Mouse (Mus musculus) ES-CJ7 (cell line): ENCODE data around the gene D230025D16Rik.

Experiments used
- DNase-seq: peaks from one replicate; pipeline ENCODE4 v3.0.0; 2011; ENCODE audit warnings: low read depth, low spot score

The D230025D16Rik gene

DNA sequence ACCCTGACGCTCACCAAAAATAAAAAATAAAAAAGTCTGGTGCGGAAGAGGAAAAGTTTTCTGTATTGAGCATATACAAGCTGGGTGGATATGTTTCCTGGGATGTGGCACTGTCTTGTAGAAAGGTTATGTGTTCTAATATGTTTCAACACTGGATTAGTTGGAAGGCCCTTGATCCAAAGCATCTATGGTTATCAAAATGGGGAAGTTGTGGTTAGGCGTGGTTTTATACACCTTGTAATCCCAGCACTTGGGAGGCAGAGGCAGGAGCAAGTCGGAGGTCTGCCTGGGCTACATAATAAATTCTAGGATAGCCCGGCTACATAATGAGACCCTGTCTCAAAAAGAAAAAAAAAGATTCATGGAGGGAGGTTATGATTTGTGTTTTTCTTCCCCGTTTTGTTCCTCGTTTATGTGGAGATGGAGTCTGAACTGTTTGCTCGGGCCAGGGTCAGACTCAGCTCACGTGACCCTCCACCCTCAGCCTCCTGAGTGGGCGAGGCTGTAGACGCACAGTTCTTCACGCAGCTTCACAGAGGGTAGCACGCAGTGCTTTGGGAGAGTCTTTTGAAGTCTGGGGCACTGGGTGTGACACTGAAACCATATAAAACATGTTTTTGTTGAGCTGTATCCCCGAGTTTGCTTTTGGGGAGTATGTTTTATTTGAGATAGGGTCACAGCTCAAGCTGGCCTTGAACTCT, 12.6 kb downstream of the D230025D16Rik start:
- DNase-seq: no peak

GRCm38 (mm10) chr8:105241016-105241415, 16.1 kb downstream of the D230025D16Rik start:
- no peak for DNase-seq

- DNase-seq: no peak
These were observed 27.0 kb downstream of the D230025D16Rik start for GRCm38 (mm10) chr8:105251954-105252353.

DNA sequence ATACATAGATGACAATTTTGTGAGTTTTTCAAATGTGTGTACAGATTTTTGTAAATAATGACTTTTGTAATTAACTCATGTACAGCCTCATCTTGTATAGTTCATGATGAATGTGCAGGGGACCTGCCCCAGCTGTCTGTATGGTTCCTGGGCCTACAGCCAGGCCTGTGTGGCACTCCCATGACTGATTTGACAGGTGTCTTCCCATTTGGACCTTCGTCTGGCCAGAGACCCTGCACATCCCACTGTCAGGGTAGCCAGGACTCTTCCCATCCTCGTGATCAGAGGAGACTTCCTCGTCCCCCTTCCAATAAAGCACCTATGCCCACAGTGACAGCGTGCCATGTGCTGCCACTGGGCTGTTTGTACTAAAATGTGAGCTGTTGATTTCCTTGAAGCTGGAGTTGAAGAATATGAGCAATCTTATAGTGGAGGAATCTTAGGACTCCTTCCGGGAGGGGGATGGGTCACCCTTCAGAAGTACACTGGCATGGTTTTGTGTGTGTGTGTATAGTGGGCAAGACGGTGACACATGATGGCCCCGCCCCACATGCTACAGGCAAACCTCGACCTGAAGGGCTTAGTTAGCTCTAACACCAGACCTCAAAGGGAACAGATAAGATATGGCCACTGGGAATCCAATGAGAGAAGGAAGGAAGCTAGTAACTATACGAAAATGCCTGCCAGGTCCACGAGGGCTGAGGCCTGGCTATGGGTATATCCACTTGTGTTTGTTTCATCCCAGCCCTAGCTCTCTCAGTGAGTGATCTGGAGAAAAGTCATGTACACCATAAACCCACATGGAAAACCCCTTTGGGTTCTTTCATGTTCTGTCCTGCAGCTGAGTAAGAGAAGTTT, 28.0 kb downstream of the D230025D16Rik start:
- no peak for DNase-seq

DNA sequence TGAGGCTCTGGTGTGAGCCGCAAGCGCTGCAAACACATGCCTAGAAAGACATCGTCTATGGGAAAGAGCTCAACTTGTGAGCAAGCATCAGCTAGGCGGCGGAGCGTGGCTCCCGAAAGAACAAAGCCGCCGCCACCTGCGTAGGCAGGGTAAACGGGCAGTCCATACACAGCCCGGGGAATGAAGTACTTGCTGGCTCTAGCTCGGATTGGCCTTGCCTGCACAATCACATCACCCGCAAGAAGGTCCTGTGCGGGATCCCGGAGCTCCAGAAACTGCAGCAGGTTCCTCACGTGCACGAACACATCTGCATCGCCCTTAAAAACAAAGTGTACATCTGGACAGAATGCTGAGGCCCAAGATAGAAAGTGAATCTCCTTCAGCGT, 28.8 kb downstream of the D230025D16Rik start:
- DNase-seq: no peak

DNA sequence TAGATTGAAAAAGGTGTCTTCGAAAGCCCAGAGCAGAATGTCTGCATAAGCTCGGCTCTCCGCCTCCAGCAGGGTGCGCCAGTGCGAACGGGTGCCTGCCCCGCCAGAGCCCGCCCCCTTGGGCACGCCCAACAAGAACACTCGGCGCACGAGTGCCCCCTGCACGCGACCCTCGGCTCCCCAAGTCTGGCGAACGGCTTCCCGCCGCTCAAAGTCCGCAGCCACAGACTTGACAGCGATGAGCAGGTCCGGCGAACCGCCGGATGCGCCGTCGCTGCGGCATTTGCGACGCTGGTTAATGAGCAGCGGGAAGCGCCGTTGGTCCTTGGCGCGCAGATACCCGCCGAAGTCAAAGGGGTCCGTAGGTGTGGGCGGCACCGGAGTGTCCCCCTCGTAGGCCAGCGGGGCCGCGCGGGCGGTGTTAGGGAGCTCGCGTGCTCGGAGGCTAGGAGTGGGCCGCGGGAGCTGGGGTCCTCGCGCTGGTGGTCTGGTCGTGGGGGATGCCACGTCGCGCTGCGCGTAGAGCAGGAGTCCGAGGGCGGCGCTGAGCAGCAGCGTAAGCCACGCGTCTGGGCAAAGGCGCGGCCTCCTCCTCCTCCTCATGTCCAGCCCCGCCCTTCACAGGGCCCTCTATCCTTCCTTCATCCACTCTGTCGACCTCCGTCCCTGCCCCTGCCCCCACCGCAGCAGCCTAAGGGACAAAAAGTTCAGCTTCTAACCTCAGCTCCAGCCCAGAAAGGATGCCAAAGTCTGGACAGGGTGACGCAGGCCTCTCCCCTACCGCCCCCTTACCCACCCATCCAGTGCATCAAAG, 29.4 kb downstream of the D230025D16Rik start:
- DNase-seq: peak; percentile 95

- DNase-seq: peak; percentile 77
These were observed 30.0 kb downstream of the D230025D16Rik start, which contains the start of gene B3gnt9 for GRCm38 (mm10) chr8:105254966-105255350. Gene B3gnt9 (minus strand): TSS chr8:105255153.

DNA sequence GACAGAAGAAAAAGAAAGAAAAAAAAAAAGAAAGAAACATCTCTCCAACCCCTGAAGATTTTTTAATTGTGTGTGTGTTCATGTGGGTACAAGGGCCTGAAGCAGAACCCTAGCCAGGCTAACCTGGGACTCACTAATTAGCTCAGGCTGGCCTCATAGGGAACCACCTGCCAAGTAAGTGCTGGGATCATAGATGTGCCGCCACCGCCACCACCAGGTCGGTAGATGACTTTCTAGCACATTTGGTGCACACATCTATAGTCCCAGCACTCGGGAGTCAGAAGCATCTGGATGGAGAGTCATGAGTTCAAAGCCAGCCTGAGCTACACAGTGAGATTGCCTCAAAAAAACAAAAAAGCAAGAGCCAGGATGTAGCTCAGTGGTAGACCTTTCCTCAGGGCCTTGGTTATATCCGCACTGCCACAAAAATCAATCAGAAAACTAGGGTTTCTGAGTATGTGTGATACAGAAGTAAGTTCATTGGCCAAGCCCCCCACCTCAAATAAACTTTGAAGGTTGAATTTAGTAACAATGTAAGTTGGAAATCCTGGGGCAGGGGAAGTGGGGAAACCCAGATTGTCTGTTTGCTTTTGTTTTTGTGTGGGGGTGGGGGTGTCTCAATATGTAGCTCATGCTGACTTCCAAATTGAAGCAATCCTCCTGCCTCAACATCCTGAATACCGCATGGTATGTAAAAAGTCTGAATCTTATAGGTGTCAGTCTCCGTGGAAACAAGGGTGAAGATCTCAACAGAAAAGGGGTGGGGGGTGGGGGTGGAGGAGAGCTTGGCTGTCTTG, 32.6 kb downstream of the D230025D16Rik start:
- peak; percentile 61 for DNase-seq

- DNase-seq: peak; percentile 61
These were observed 34.2 kb downstream of the D230025D16Rik start for GRCm38 (mm10) chr8:105258911-105259720.

GRCm38 (mm10) chr8:105259721-105260320, 34.9 kb downstream of the D230025D16Rik start:
- peak; percentile 81 for DNase-seq

- DNase-seq: no peak
These were observed 35.6 kb downstream of the D230025D16Rik start for GRCm38 (mm10) chr8:105260371-105261099.

DNA sequence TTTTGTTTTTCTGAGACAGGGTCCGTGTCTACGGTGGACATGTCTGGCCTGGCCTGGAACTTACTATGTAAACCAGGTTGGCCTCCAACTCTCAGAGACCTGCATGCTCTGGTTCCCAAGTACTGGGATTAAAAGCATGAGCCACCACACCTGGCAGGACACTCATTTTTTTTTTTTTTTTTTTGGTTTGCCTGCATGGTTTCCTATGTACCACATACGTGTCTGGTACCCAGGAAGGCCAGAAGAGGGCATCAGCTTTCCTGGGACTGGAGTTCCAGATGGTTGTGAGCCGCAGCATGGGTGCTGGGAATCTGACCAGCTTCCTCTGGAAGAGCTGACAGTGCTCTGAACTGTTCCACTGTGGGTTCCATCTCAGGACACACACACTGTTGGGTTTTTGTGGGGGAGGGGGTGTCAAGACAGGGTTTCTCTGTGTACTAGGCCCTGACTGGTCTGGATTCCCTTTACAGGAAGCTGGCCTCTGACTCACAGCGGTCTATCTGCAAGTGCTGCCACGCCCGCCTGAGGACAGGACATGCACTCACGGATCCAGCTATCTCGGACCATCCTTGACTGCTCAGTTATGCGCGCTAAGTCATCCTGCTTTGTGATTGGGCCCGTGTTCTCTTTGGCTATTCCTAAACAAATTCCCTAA, 36.5 kb downstream of the D230025D16Rik start:
- peak; percentile 71 for DNase-seq

DNA sequence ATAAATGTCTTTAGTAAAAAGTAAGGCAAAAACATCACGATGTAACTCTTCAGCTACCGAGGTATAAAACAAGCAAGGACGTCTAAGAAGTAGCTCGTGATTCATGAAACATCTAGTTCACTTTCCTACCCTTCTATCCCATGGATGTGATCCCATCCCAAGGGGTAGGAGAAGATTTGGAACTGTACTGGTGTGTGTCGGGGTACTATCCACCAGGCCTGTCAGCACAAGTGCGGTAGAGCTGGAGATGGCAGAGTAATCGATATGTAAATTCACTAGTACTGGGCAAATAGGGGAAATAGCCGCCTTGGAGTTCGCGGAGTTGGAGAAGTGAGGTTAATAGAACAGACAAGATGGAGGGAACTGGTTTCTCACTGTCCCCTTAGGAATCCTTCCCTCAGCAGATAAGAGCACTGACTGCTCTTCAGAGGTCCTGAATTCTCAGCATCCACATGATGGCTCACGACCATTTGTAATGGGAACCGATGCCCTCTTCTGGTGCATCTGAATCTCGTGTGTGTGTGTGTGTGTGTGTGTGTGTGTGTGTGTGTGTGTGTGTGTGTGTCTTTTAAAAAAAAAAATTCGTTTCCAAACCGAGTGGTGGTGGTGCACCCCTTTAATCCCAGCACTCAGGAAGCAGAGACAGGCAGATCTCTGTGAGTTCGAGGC, 38.4 kb downstream of the D230025D16Rik start:
- DNase-seq: no peak

DNA sequence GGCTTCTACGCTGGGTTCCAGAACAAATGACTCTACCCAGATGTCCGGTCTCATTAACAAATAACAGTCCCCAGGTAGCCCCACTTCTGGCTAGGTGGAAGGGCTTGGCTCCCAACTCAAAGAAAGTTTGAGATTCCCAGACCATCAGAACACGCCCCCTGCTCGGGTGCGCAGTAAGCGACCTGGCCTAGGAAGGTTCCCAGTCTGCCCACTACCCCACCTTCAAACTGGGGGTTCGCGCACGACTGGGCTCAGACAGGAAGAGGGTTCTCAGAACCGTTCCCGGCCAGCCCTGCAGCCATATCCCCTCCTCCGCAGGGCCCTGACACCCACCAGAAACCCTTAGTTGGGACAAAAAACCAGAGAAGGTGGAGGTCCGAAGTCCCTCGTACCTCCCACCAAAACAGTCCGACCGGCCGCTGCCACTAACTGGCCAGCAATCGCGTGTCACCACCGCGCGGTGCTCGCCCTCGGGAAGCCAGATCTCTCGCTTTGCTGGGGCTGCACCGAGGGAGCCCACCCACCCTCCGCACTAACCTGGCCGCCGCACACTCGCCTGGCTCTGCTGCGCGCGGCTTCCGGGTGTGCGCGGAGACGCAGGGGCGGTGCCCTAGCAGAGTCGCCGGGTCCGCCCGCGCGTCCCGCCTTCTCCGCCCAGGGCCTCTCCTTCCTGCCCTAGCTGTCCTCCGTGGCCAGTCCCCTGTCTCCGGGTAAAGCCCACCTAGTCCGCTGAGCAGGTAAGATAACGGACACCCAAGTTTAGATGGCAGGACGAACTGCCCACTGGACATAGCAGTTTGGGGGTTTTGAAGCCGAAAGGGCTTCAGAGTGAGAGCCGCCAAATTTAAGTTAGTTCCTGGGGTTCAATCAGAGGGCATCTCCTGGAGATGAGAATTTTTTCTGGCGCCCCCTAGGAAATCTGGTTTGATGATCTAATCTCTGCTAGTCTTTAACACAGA, 39.4 kb downstream of the D230025D16Rik start, which contains the start of the genes Tradd and Fbxl8:
Gene Tradd, minus strand, starts transcription at position 586 of the 959 bp plus-strand sequence.
Gene Fbxl8, plus strand, starts transcription at position 625 of the 959 bp plus-strand sequence.
- DNase-seq: no peak

DNA sequence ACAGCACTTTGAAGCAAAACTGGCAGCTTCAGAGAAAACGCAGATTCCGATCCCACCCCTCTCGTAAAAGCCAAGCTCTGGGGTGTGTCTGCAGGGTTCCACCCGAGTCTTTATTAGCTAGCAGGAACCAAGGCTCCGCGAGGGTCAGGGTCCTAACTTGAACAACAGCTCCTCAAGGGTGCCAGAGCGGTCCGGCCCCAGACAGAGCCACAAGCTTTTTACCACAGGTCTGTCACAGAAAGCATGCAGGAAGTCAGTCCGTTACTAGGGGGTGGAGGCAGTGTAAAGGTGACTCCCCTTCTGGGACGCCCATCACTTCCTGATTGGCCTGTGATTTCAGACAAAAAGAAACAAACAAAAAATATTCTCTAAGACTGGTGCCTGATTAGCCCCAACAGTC, 40.2 kb downstream of the D230025D16Rik start:
- no peak for DNase-seq

DNA sequence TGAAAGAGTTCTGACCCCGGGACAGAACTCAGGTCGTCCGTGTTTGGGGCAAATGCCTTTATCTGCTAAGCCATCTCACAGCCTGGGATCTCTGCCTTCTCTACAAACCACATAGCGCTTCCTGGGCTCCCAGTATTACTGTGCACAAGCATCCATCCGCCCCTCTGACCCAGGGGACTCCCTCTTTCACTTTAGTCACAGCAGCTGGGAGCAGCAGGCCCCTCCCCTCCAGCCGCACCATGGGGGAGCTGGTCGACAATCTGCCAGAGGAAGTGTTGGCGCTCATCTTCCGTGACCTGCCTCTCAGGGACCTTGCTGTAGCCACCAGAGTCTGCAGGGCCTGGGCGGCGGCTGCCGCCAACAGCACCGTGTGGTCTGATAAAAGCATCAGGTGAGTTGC, 41.8 kb downstream of the D230025D16Rik start:
- peak; percentile 60 for DNase-seq
